Mouse (Mus musculus) heart, adult 2 months (tissue): ENCODE data around the gene Ndufv3. TPM values are rescaled to one million over a fixed set of nuclear protein-coding genes. Genes with fewer than 3 reads are reported as not detected.

Experiments used
- DNase-seq, 2 experiments: peaks; one replicate each; pipeline ENCODE4 v3.0.0; 2021
- H3K27ac ChIP-seq: fragments of 200-600 bp; 2 replicates; pipeline ENCODE4 v1.8.1; 2022
- H3K27me3 ChIP-seq: fragments of 200-500 bp; 2 replicates; pipeline ENCODE4 v1.6.1; 2012; ENCODE audit warnings: mild to moderate bottlenecking, low read length, inconsistent platforms, mixed read lengths; ENCODE audit not compliant: control insufficient read depth, insufficient read depth
- H3K36me3 ChIP-seq: fragments of 200-500 bp; 2 replicates; pipeline ENCODE4 v1.6.1; 2012; ENCODE audit warnings: low read length, inconsistent platforms; ENCODE audit not compliant: control insufficient read depth, insufficient read depth
- H3K4me1 ChIP-seq: fragments of 200-500 bp; 2 replicates; pipeline ENCODE4 v1.6.1; 2011; ENCODE audit warnings: low read length; ENCODE audit not compliant: control insufficient read depth, insufficient read depth
- H3K4me3 ChIP-seq: fragments of 200-600 bp; 2 replicates; pipeline ENCODE4 v1.8.1; 2022
- H3K79me2 ChIP-seq: fragments of 200-500 bp; replicated peaks from 2 replicates; pipeline ENCODE4 v1.6.1; 2012; ENCODE audit warnings: mild to moderate bottlenecking, inconsistent platforms, low read length, moderate library complexity, mixed read lengths; ENCODE audit not compliant: control insufficient read depth, insufficient read depth
- H3K9ac ChIP-seq: fragments of 200-500 bp; 2 replicates; pipeline ENCODE4 v1.6.1; 2012; ENCODE audit warnings: low read depth, mild to moderate bottlenecking, control low read depth, inconsistent platforms, low read length, mixed read lengths
- CTCF ChIP-seq: fragments of 200-600 bp; IDR thresholded peaks from 2 replicates; pipeline ENCODE4 v1.8.1; 2022; ENCODE audit warnings: antibody characterized with exemption, mild to moderate bottlenecking, moderate library complexity
- EP300 ChIP-seq: fragments of 200-500 bp; IDR thresholded peaks from 2 replicates; pipeline ENCODE4 v1.6.1; 2011; ENCODE audit warnings: low read depth, low read length, control low read depth; ENCODE audit not compliant: insufficient read depth
- POLR2A ChIP-seq: fragments of 200-500 bp; IDR thresholded peaks from 2 replicates; pipeline ENCODE4 v1.6.1; 2011; ENCODE audit warnings: mild to moderate bottlenecking, low read depth, low read length, control low read depth; ENCODE audit not compliant: insufficient read depth
- WGBS: fragments of 180-500 bp; shearing (Covaris S2); methylation state at CpG from one replicate; pipeline ENCODE4 v1.1.7; 2018; 5-methylcytosine and 5-hydroxymethylcytosine counted together
- intact Hi-C: fragments of 180-260 bp; cut with DNase I; formaldehyde crosslinking; loops from one replicate; pipeline ENCODE4 v1.15.1; 2025
- polyA plus RNA-seq: library from polyadenylated mRNA; depleted of rRNA; stranded (reverse); fragments of >200 nt; gene quantifications from 2 replicates; pipeline ENCODE4 v1.2.3, GENCODE M21; 2012
- total RNA-seq, 2 experiments: library from RNA; stranded (reverse); gene quantifications; 2 replicates each; pipeline ENCODE4 v1.2.3; 2021

Gene Ndufv3
- total and polyA plus RNA-seq, 3 experiments = 764 to 1,509 (median 1,326) TPM

DNA sequence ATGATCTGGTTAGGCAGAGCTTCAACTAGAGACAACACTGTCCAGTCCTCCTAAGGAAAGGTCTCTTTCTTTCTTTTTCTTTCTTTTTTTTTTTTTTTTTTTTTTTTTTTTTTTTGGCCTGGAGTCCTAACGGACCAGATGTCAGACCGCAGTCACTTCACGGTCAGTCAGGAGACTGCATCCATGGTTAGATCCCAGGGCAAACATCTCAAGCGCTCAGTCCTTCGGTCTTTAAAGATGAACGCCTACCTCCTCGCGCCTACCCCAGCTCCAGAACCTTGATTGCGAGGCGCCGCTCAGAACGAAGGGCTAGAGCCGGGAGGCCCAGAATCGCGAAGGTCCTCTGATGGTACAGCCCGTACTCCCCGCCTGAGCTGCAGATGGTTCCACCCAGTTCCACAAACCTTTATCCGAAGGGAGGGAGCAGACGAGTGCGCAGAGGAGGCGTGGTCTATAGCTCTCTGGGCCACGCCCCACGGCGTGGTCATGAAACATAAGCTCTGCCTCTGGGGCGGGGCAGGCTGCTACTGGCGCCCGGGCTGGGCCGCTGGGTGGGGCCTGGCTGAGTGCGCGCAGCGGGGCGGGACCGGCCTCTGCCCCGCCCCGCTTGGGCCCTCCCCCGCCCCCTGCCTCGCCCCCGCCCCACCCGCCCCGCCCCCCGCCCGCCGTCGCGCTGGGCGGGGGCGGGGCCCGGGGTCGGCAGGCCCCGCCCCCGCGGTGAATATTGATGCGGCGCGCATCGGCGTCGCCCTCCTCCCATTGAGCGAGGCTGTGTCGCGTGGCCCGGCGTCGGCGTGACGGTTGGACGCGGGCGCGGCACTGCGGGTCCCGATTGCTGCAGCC lies 44.3 kb downstream of the Ndufv3 start, which contains the start of gene Pknox1:
Gene Pknox1 (plus strand): TSS at position 720 of the 843 bp plus-strand sequence.
- Histone ChIP-seq H3K4me1 (peaks cover 11% of the 10 kb centered on the region), H3K36me3 (peaks cover 3% of the 10 kb centered on the region), H3K4me3 (peak within 1 kb of the TSS; percentile 84), H3K27me3 (no peaks in the 10 kb centered on the region), H3K9ac (peak within 1 kb of the TSS; percentile 98), H3K79me2 (peaks cover 8% of the 10 kb centered on the region), H3K27ac (peak within 1 kb of the TSS; percentile 99)
- TF ChIP-seq EP300 (peak; percentile 70; the same call in 1 of the 2 replicates), CTCF (no peak), POLR2A (peak; percentile 85)
- peak; percentile 97 to 99 for DNase-seq
- intact Hi-C loops = no loop called here
- WGBS = under 1% methylated on average over 70 of the region's 72 CpGs

DNA sequence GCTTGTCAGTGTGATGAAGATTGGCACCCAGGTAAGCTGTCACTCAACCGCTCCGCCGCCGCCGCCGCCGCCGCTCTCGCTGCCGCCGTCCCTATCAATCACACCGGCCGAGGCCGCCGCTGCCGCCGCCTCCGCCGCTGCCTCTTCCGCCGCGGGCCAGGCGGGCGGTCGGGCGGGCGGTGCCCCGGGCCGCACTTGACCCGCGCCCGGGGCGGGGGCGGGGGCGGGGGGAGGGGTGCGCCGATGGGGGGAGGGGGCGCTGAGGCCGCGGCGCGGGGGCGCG lies 44.9 kb downstream of the Ndufv3 start:
- peak overlapping the region; percentile 98 for H3K9ac ChIP-seq
- intact Hi-C loops = loop anchor here (5.0 kb wide), 2 partner anchors 52 to 93 kb away; partner anchors contain the start of gene U2af1
- H3K36me3 ChIP-seq = peaks cover 3% of the 10 kb centered on the region
- DNase-seq = no peak
- under 1% methylated on average over 44 of the region's 44 CpGs for WGBS
- peak overlapping the region; percentile 89 for H3K27ac ChIP-seq
- peaks cover 8% of the 10 kb centered on the region for H3K79me2 ChIP-seq
- peaks cover 11% of the 10 kb centered on the region for H3K4me1 ChIP-seq
- no peak for TF ChIP-seq POLR2A
- no peak for TF ChIP-seq EP300
- no peak for TF ChIP-seq CTCF
- H3K4me3 ChIP-seq = peak overlapping the region; percentile 84
- no peaks in the 10 kb centered on the region for H3K27me3 ChIP-seq

DNA sequence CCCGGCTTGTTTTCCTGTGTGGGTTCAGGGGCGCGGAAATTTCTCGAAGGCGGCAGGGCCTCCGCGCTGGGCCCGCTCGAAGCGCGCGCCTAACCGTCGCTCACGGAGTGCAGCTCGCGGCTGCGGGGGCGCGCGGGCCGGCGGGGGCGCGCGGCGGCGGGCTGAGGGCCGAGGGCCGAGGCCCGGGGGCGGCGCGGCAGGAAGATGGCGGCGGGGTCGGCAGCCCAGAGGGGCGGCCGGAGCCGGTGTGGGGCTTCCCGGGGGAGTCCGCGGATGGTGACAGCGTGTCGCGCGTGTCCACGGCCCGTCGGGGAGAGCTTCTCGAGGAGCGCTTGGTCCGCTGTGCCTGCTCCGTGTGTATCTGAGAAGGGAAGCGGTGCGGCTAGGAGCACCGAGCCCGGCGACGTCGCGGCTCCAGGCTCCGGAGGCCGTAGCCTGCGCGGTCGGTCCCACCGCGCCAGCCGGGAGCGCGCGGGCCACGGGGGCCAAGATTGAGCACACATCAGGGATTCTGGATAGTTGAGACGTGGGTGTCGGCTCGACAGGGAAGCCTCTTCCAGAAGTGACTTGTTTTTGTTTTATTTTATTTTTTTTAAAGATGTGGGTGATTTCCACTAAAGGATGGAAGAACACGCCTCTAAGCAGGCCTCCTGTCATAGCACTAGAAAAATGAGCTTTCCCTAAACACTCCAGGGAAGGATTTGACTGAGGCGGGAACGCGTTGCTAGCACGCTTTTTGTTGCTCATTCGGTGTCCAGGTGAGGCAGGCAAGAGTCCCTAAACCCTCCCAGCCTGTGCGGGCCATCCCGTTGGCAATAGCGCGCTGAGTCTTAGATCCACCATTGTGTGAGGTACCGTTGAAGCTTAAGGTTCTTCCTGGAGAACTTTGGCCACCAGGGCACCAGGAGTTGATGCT lies 45.5 kb downstream of the Ndufv3 start:
- WGBS = 1% methylated on average over 74 of the region's 88 CpGs

DNA sequence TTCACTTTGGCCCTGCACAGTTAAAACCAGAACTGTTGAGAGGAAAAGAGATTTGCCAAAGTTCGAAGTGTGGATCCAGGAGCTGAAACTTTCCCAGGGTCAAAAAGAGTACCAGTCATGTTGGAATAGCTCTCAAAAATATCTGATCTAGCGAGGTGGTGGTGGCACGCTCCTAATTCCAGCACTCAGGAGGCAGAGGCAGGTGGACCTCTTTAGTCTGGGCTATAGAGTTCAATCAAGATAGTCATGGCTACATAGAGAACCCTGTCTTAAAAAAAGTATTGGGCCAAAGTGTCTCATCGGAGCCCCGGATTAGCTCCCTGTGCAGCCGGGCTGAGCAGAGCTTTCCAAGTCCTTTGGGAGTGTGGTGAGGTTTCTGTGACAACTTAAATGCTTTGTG lies 46.4 kb downstream of the Ndufv3 start:
- WGBS = 47% methylated on average over 6 of the region's 6 CpGs
- intact Hi-C loops = loop anchor here (5.0 kb wide), 2 partner anchors 54 to 91 kb away; partner anchors contain the start of gene U2af1

More for the DNA sequence above, 45.5 kb downstream of the Ndufv3 start:
- Histone ChIP-seq H3K4me1 (peaks cover 11% of the 10 kb centered on the region), H3K9ac (peak overlapping the region; percentile 98), H3K4me3 (peak overlapping the region; percentile 84), H3K27me3 (no peaks in the 10 kb centered on the region), H3K79me2 (peaks cover 8% of the 10 kb centered on the region), H3K36me3 (peaks cover 3% of the 10 kb centered on the region), H3K27ac (peak overlapping the region; percentile 89)
- TF ChIP-seq CTCF (0 out of 2 replicates have a peak, but pooled peaks have one; percentile 12), POLR2A (no peak), EP300 (no peak)
- peak in 1 of 2 experiments; percentile 80 for DNase-seq
- intact Hi-C loops = loop anchor here (5.0 kb wide), 2 partner anchors 53 to 92 kb away; partner anchors contain the start of gene U2af1

DNA sequence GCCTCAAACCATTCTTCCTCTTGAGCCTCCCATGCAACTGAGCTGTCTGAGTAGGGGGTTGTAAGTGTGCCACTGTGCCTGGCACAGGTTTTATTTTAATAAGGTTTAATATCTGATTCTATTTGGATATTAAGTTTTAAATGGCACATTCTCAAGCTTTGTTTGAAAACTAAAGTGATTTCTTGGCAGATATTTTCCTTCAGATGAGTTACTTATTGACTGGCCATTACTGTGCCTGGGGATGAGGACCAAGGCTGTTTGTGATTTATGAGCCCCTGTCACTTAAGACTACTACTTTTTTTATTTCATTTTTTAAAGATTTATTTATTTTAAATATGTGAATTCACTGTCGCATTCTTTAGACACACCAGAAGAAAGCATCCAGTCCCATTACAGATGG lies 49.8 kb downstream of the Ndufv3 start:
- 91% methylated on average over 1 of the region's 1 CpGs for whole genome bisulfite sequencing
- TF ChIP-seq POLR2A = no peak
- TF ChIP-seq EP300 = no peak
- no peak for TF ChIP-seq CTCF
- Histone ChIP-seq H3K4me3 (no peak overlapping the region), H3K27ac (no peak overlapping the region), H3K9ac (no peak overlapping the region), H3K36me3 (peaks cover 3% of the 10 kb centered on the region), H3K4me1 (peaks cover 10% of the 10 kb centered on the region), H3K27me3 (no peaks in the 10 kb centered on the region), H3K79me2 (peaks cover 10% of the 10 kb centered on the region)
- intact Hi-C loops = loop anchor here (5.0 kb wide), 2 partner anchors 57 to 88 kb away; partner anchors contain the start of gene U2af1
- no peak for DNase-seq

More for the DNA sequence above, 46.4 kb downstream of the Ndufv3 start:
- no peak for TF ChIP-seq EP300
- no peak for TF ChIP-seq CTCF
- TF ChIP-seq POLR2A = no peak
- Histone ChIP-seq H3K9ac (no peak overlapping the region), H3K4me3 (no peak overlapping the region), H3K27ac (no peak overlapping the region; the same call in 1 of the 2 replicates), H3K79me2 (peaks cover 8% of the 10 kb centered on the region), H3K4me1 (peaks cover 13% of the 10 kb centered on the region), H3K27me3 (no peaks in the 10 kb centered on the region), H3K36me3 (peaks cover 3% of the 10 kb centered on the region)
- no peak for DNase-seq
